Mouse (Mus musculus) effector memory CD4-positive, alpha-beta T cell, adult 7 months (primary cell): Measurements from ENCODE around the gene Bicral. TPM values are rescaled to one million over a fixed set of nuclear protein-coding genes. Genes with fewer than 3 reads are reported as not detected.

Experiments
- polyA plus RNA-seq: library from polyadenylated mRNA; unstranded; fragments of 100-300 nt; shearing (Covaris generic); gene quantifications from one replicate; pipeline ENCODE4 v1.2.1, GENCODE M21; 2017

Bicral gene
- 17.5 TPM for polyA plus RNA-seq

DNA sequence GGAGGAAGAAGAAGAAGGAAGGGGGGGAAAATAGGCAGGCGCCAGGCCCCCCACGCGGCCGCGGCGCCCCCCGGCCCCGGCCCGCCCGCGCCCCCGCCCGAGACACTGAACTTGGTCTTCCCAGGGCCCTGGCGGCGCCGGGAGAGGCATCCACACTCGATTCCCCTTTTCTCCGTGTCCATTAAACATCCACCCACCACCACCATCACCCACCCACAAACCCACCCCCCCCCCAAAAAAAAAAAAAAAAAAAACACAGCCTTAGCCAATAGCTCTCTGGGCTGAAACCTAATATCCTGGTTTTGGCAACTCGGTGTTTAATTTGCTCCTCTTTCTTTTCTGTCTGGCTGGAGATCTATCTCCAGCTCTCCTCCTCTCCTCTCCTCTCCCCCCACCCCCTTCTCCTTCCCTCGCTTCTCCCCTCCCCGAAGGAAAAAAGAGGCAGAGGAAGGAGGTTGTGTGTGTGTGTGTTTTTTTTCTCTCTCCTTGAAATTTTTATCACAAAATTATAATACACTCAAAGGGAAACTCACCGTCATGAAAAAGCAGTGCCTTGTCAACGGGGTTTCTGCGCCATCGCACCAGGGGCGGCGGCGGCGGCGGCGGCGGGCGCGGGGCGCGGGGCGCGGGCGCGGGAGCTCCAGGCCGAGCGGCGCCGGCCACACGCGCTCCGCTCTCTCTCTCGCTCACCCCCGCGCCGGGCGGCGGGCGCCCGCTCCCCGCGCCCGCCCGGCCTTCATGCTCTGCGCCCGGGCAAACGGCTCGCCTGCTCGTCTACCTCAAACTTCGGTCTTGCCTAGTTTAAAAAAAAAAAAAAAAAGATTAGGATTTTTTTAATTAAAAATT, at the start of gene Bicral:
Gene Bicral, minus strand, starts transcription at position 580 of the 846 bp plus-strand sequence.

GRCm38 (mm10) chr17:46890116-46890815, 32.0 kb upstream of the Bicral start, which contains the start of gene Tbcc:
Tbcc (plus strand) TSS chr17:46890684.

GRCm38 (mm10) chr17:46782341-46783221, 75.7 kb downstream of the Bicral start, which contains the start of gene Rpl7l1:
Rpl7l1 (minus strand) TSS chr17:46782672.

GRCm38 (mm10) chr17:46772404-46773277, 85.6 kb downstream of the Bicral start, which contains the start of gene 2310039H08Rik:
2310039H08Rik (plus strand) TSS chr17:46772635.

DNA sequence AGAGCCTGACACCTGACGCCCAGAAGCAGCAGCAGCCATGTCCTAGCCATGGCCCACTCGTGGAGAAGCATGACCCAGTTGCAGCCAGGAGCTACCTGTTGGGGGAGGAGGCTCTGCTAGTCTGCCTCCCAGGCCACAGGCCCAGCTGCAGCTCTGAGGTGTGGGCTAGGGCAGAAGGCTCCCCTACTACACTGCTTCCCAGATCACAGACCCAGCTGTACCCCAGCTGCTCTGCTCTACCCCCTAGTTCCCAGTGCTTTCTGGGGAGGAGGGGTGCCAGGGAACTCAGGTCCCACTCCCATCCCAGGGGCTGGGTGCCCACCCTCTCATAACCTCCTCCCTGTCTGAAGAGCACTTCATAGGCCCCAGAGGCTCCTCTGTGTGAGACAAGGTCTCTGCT, 94.7 kb downstream of the Bicral start, which contains the start of gene Ptcra:
Gene Ptcra, minus strand, starts transcription at position 169 of the 400 bp plus-strand sequence.

GRCm38 (mm10) chr17:46751794-46752556, 106.3 kb downstream of the Bicral start, which contains the start of gene Cnpy3:
Cnpy3 (minus strand) TSS chr17:46752214.

Other genes starting within 250 kb of the Bicral start
- gene Ptk7, start 229.0 kb downstream of the Bicral start, polyA plus RNA-seq, result not detected
- 17.7 TPM for gene Klc4, start 212.5 kb downstream of the Bicral start, polyA plus RNA-seq
- 34.7 TPM for gene Mrpl2, start 212.3 kb downstream of the Bicral start, polyA plus RNA-seq
- 1.5 TPM for gene Cul7, start 208.1 kb downstream of the Bicral start, polyA plus RNA-seq
- gene Rrp36, start 184.1 kb downstream of the Bicral start, polyA plus RNA-seq, result 36.3 TPM
- gene Mea1, start 179.7 kb downstream of the Bicral start, polyA plus RNA-seq, result 81.7 TPM
- gene Klhdc3, start 177.6 kb downstream of the Bicral start, polyA plus RNA-seq, result 82.7 TPM
- gene Ppp2r5d, start 153.4 kb downstream of the Bicral start, polyA plus RNA-seq, result 49.9 TPM
- gene Pex6, start 147.0 kb downstream of the Bicral start, polyA plus RNA-seq, result 27.2 TPM
- gene Gnmt, start 129.3 kb downstream of the Bicral start, polyA plus RNA-seq, result not detected
- 42.4 TPM for gene Cnpy3, start 106.3 kb downstream of the Bicral start, polyA plus RNA-seq
- gene Ptcra, start 94.8 kb downstream of the Bicral start, polyA plus RNA-seq, result not detected
- 22.3 TPM for gene 2310039H08Rik, start 85.8 kb downstream of the Bicral start, polyA plus RNA-seq
- gene Rpl7l1, start 75.8 kb downstream of the Bicral start, polyA plus RNA-seq, result 71.3 TPM
- gene Tbcc, start 32.2 kb upstream of the Bicral start, polyA plus RNA-seq, result 25.9 TPM
- 0.22 TPM for gene Prph2, start 52.0 kb upstream of the Bicral start, polyA plus RNA-seq
- 79.3 TPM for gene Ubr2, start 152.1 kb upstream of the Bicral start, polyA plus RNA-seq